Mouse (Mus musculus) megakaryocyte, adult 5-6 weeks (primary cell): ENCODE data around the gene Unc13d. TPM values are rescaled to one million over a fixed set of nuclear protein-coding genes. Genes with fewer than 3 reads are reported as not detected.
"Not testable (repeated sequence)": the region's sequence is repeated elsewhere in the genome, so short reads cannot be mapped to it uniquely, and the experiment has no call there.

Source experiments
- ATAC-seq: 2 replicates; pipeline ENCODE4 v1.8.0; 2016; ENCODE audit warnings: mild to moderate bottlenecking, inconsistent platforms; ENCODE audit not compliant: poor library complexity, severe bottlenecking
- total RNA-seq, 2 experiments: library from RNA; stranded (forward) in 1 of 2; stranded (reverse) in 1 of 2; fragments of 153-499, 151-499 nt in 1 of 2; fragments of 221-1000, 200-1000 nt in 1 of 2; gene quantifications; 2 replicates each; pipeline versions ENCODE4 v1.2.3 to v1.2.4; 2015 to 2017

Gene Unc13d
- total RNA-seq, 2 experiments from 2014 or later: 18.2 to 26.7 TPM

DNA sequence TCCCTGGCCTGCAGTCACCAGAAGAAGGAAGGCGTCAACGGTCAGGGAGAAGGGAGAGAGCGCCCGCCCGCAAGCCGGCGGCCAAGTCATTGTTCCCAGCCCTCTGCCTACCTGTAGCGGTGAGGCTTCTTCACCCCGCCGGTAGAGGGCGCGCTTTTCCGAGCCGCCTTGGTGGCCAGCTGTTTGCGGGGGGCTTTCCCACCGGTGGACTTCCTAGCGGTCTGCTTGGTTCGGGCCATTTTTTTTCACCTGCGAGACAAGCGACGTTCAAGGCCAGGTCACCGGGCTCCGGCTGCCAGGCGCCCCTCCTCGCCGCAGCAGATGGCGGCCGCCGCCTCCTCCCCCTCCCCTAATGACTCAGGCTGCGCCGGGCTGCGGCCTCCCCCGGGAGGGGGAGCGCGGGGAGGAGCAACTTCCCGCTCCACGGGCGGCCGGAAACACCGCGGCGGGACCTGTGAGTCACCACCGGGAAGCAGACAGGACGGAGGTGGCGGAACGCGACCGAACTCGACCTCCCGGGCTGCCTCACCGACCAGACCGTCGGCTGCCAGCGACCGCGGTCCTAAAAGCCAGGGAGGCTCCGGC lies 53.9 kb downstream of the Unc13d start:
- ATAC-seq: peak; percentile 71

DNA sequence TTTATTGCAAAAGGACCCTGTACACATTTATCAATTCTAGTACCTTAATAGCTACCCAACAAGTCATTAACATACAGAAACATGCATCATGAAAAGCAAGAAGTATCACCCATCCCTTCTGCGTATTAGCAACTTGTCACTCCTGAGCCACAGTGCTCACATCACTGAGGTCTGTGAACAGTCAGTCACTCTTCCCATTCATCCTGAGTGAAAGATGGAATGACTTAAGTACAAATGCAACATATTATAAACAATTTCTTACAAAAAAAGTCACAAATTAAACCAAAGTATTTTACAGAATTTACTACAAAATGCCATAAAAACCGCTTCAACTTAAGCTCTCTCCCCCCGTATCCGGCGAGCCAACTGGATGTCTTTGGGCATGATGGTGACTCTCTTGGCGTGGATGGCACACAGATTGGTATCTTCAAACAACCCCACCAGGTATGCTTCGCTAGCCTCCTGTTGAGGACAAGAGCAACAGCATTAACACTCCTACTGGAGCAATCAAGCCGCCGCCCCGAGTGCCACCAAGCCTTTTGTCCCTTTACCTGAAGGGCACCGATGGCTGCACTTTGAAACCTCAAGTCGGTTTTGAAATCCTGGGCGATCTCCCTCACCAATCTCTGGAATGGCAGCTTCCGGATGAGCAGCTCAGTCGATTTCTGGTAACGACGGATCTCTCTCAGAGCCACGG lies 54.5 kb downstream of the Unc13d start:
- 0 out of 2 replicates have a peak, but pooled peaks have one; percentile 0 for ATAC-seq

GRCm38 (mm10) chr11:116022256-116022780 lies 55.4 kb downstream of the Unc13d start:
- ATAC-seq: no peak

- no peak for ATAC-seq
These were observed 56.2 kb downstream of the Unc13d start for GRCm38 (mm10) chr11:116021328-116022220.

DNA sequence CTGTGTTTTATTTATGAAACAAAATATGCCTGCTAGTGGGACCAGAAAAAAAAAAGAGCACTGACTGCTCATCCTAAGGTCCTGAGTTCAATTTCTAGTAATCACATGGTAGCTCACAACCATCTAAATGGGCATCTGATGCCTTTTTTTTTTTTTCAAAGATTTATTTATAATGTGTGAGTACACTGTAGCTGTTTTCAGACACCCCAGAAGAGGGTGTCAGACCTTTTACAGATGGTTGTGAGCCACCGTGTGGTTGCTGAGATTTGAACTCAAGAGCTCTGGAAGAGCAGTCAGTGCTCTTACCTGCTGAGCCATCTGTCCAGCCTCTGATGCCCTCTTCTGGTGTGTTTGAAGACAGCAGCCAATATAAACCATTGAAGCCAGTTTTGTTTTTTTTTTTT lies 57.2 kb downstream of the Unc13d start:
- no peak for ATAC-seq

DNA sequence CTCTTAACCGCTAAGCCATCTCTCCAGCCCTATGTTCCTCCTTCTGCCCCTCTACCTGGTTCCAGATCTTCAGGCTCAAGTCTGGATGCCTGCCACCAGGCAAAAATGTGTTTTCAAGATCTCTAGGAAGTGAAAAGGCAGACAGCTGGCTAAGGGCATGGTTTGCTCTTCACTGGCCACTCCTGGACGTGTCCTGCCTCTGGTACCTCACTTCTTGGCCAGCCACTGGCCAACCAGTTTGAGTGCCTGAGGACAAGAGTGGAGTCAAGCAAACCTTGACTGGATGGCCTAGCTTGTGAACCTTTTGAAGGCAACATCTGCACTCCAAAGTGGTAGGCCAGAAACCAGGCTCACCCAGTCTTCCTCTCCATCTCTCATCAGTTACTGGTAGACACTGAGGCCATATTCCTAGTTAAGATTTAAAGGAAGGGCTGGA lies 57.8 kb downstream of the Unc13d start:
- ATAC-seq: no peak

- no peak for ATAC-seq
These were observed 58.4 kb downstream of the Unc13d start for GRCm38 (mm10) chr11:116019360-116019791.

DNA sequence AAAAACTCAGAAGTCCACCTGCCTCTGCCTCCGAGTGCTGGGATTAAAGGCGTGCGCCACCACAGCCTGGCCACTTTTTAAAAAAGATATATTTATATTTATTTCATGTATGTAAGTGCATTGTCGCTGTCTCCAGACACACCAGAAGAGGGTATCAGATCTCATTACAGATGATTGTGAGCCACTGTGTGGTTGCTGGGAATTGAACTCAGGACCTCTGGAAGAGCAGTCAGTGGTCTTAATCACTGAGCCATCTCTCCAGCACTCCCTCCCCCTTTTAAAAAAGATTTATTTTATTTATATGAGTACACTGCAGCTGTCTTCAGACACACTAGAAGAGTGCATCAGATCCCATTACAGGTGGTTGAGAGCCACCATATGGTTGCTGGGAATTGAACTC lies 58.9 kb downstream of the Unc13d start:
- not testable (repeated sequence) for ATAC-seq

GRCm38 (mm10) chr11:116018106-116018505 lies 59.7 kb downstream of the Unc13d start:
- ATAC-seq: peak; percentile 56

- no peak for ATAC-seq
These were observed 62.9 kb downstream of the Unc13d start for GRCm38 (mm10) chr11:116014821-116015220.

DNA sequence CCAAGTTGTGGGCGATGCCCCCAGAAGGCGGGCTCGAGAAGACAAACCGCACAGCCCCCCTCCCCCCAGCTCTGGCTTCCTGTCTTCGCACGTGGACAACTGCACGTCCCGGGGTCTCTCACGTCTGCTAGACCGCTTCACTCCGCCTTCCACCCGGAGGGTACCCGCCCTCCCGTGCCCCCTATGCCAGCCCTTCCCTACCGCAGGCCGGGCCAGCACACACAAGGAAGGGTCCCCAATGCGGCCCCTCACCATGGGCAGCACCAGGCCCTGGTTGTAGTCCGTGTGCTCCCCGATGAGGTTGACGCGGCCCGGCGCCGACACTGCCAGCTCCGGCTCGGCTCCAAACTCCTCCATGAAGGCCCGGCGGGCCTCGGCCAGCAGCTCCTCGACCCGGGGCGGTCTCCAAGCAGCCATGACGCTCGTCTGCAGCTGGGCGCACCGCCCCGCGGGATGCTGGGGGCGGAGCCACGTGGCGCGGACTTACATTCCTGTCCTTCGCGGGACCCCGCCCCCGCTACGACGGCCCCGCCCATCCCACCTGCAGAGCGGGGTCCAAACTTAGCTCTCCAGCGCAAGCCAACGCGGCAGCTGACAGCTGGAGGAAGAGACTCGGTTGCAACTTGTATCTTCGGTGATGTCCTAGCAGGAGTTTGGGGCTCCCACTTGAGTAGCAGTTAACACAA lies 65.4 kb downstream of the Unc13d start, which contains the start of gene Galk1:
Gene Galk1 (minus strand): TSS at position 458 of the 686 bp plus-strand sequence.
- ATAC-seq: peak; percentile 94

Other genes with a start within 250 kb of the Unc13d start
- 0.51 TPM in 1 of 2 replicates, not detected in the other for gene Myo15b, start 219.6 kb downstream of the Unc13d start, total RNA-seq (2015)
- 0.04 and 0.33 TPM in 2 replicates for gene Myo15b, start 219.6 kb downstream of the Unc13d start, total RNA-seq (2017)
- gene Smim5, start 178.0 kb downstream of the Unc13d start, total RNA-seq (2015): 37.5 and 48.1 TPM in 2 replicates
- 40.4 and 42.5 TPM in 2 replicates for gene Smim5, start 178.0 kb downstream of the Unc13d start, total RNA-seq (2017)
- 2.7 and 4.9 TPM in 2 replicates for gene Smim6, start 165.9 kb downstream of the Unc13d start, total RNA-seq (2015)
- gene Smim6, start 165.9 kb downstream of the Unc13d start, total RNA-seq (2017): 0.73 TPM in 1 of 2 replicates, not detected in the other
- gene Sap30bp, start 144.7 kb downstream of the Unc13d start, total RNA-seq (2015): 18.6 and 22.6 TPM in 2 replicates
- 158 and 190 TPM in 2 replicates for gene Sap30bp, start 144.7 kb downstream of the Unc13d start, total RNA-seq (2017)
- 13.2 and 19.9 TPM in 2 replicates for gene Recql5, start 144.5 kb downstream of the Unc13d start, total RNA-seq (2015)
- 19.9 and 22.5 TPM in 2 replicates for gene Recql5, start 144.5 kb downstream of the Unc13d start, total RNA-seq (2017)
- gene Itgb4, start 103.3 kb downstream of the Unc13d start, total RNA-seq (2015): 0.09 TPM in 1 of 2 replicates, not detected in the other
- not detected in 2 replicates for gene Itgb4, start 103.3 kb downstream of the Unc13d start, total RNA-seq (2017)
- gene Galk1, start 65.2 kb downstream of the Unc13d start, total RNA-seq (2015): 4.6 and 5.0 TPM in 2 replicates
- gene Galk1, start 65.2 kb downstream of the Unc13d start, total RNA-seq (2017): 10.4 and 10.8 TPM in 2 replicates
- gene H3f3b, start 50.0 kb downstream of the Unc13d start, total RNA-seq (2015): 756 and 808 TPM in 2 replicates
- 735 and 795 TPM in 2 replicates for gene H3f3b, start 50.0 kb downstream of the Unc13d start, total RNA-seq (2017)
- gene Unk, start 47.6 kb downstream of the Unc13d start, total RNA-seq (2015): 10.1 and 10.5 TPM in 2 replicates
- gene Unk, start 47.6 kb downstream of the Unc13d start, total RNA-seq (2017): 7.8 and 8.3 TPM in 2 replicates
- 89.9 and 100 TPM in 2 replicates for gene Wbp2, start 9.0 kb upstream of the Unc13d start, total RNA-seq (2015)
- 39.5 and 49.8 TPM in 2 replicates for gene Wbp2, start 9.0 kb upstream of the Unc13d start, total RNA-seq (2017)
- gene Trim47, start 49.2 kb upstream of the Unc13d start, total RNA-seq (2015): 0.47 TPM in 1 of 2 replicates, not detected in the other
- 0.07 TPM in 1 of 2 replicates, not detected in the other for gene Trim47, start 49.2 kb upstream of the Unc13d start, total RNA-seq (2017)
- gene Trim65, start 53.2 kb upstream of the Unc13d start, total RNA-seq (2015): 15.8 and 15.9 TPM in 2 replicates
- 7.9 and 10.7 TPM in 2 replicates for gene Trim65, start 53.2 kb upstream of the Unc13d start, total RNA-seq (2017)
- 14.6 and 17.3 TPM in 2 replicates for gene Mrpl38, start 60.9 kb upstream of the Unc13d start, total RNA-seq (2015)
- gene Mrpl38, start 60.9 kb upstream of the Unc13d start, total RNA-seq (2017): 6.9 and 10.0 TPM in 2 replicates
- 2.9 and 5.9 TPM in 2 replicates for gene Fbf1, start 90.2 kb upstream of the Unc13d start, total RNA-seq (2015)
- 5.7 and 6.3 TPM in 2 replicates for gene Fbf1, start 90.2 kb upstream of the Unc13d start, total RNA-seq (2017)
- gene Ten1, start 120.9 kb upstream of the Unc13d start, total RNA-seq (2015): 58.5 and 63.9 TPM in 2 replicates
- gene Ten1, start 120.9 kb upstream of the Unc13d start, total RNA-seq (2017): 21.4 and 27.2 TPM in 2 replicates
- gene Acox1, start 121.1 kb upstream of the Unc13d start, total RNA-seq (2015): 15.1 and 18.3 TPM in 2 replicates
- gene Acox1, start 121.1 kb upstream of the Unc13d start, total RNA-seq (2017): 18.6 and 19.7 TPM in 2 replicates
- gene Evpl, start 160.1 kb upstream of the Unc13d start, total RNA-seq (2015): 0.11 TPM in 1 of 2 replicates, not detected in the other
- 0.24 and 0.37 TPM in 2 replicates for gene Evpl, start 160.1 kb upstream of the Unc13d start, total RNA-seq (2017)
- 17.4 and 21.0 TPM in 2 replicates for gene Srp68, start 196.3 kb upstream of the Unc13d start, total RNA-seq (2015)
- gene Srp68, start 196.3 kb upstream of the Unc13d start, total RNA-seq (2017): 17.8 and 19.3 TPM in 2 replicates
- not detected in 2 replicates for gene Galr2, start 203.0 kb upstream of the Unc13d start, total RNA-seq (2015)
- gene Galr2, start 203.0 kb upstream of the Unc13d start, total RNA-seq (2017): 0.07 TPM in 1 of 2 replicates, not detected in the other
- gene Exoc7, start 229.3 kb upstream of the Unc13d start, total RNA-seq (2015): 29.2 and 34.8 TPM in 2 replicates
- gene Exoc7, start 229.3 kb upstream of the Unc13d start, total RNA-seq (2017): 20.3 and 27.3 TPM in 2 replicates